Mouse (Mus musculus) neutrophil, adult 5-6 weeks (primary cell): ENCODE measurements around the gene Plaa. TPM values are rescaled to one million over a fixed set of nuclear protein-coding genes. Genes with fewer than 3 reads are reported as not detected.

Experiments used
- ATAC-seq: fragments of 151-379, 151-347 bp; 2 replicates; pipeline ENCODE4 v1.8.0; 2017; ENCODE audit warnings: mild to moderate bottlenecking, moderate TSS enrichment; ENCODE audit not compliant: insufficient number of reproducible peaks, poor library complexity, low FRiP score, severe bottlenecking; ENCODE audit errors: extremely low read depth
- total RNA-seq: library from RNA; stranded (forward); fragments of 200-1000 nt; gene quantifications from 2 replicates; pipeline ENCODE4 v1.2.3, GENCODE M21; 2017

The Plaa gene
- total RNA-seq, 1 experiment from 2014 or later = 64.2 TPM

GRCm38 (mm10) chr4:94559266-94559665, 43.8 kb downstream of the Plaa start:
- ATAC-seq = no peak

- ATAC-seq = no peak
These were observed 45.9 kb downstream of the Plaa start for GRCm38 (mm10) chr4:94557145-94557544.

GRCm38 (mm10) chr4:94556265-94557054, 46.6 kb downstream of the Plaa start, which contains the start of the genes Gm10306 and Caap1:
Gm10306 (plus strand) TSS chr4:94556546.
Caap1 (minus strand) TSS chr4:94556796.
- peak; percentile 100 for ATAC-seq

- ATAC-seq = no peak
These were observed 48.0 kb downstream of the Plaa start for GRCm38 (mm10) chr4:94554955-94555494.

GRCm38 (mm10) chr4:94544321-94544720, 58.7 kb downstream of the Plaa start:
- no peak for ATAC-seq

- ATAC-seq = no peak
These were observed 60.0 kb downstream of the Plaa start for GRCm38 (mm10) chr4:94543041-94543440.

- ATAC-seq = no peak
These were observed 69.8 kb downstream of the Plaa start for GRCm38 (mm10) chr4:94533205-94533604.

- ATAC-seq = no peak
These were observed 73.6 kb downstream of the Plaa start for GRCm38 (mm10) chr4:94529448-94529847.

- ATAC-seq = no peak
These were observed 79.7 kb downstream of the Plaa start for GRCm38 (mm10) chr4:94523321-94523720.

- ATAC-seq = 0 out of 2 replicates have a peak, but pooled peaks have one; percentile 33
These were observed 85.4 kb downstream of the Plaa start for GRCm38 (mm10) chr4:94517631-94518030.

Other genes starting within 250 kb of the Plaa start
- not detected in 2 replicates for gene Gm10306, start 46.7 kb downstream of the Plaa start, total RNA-seq
- 19.4 and 22.0 TPM in 2 replicates for gene Caap1, start 46.4 kb downstream of the Plaa start, total RNA-seq
- gene Ift74, start 11.2 kb upstream of the Plaa start, total RNA-seq = 3.9 and 7.2 TPM in 2 replicates
- not detected in 2 replicates for gene Lrrc19, start 46.9 kb upstream of the Plaa start, total RNA-seq
- not detected in 2 replicates for gene Tek, start 136.0 kb upstream of the Plaa start, total RNA-seq